Mouse (Mus musculus) erythroblast, embryonic 14.5 days (primary cell): ENCODE results near the gene 2010300C02Rik. TPM values are rescaled to one million over a fixed set of nuclear protein-coding genes. Genes with fewer than 3 reads are reported as not detected.

Experiments
- H3K27me3 ChIP-seq: 2 replicates; pipeline ENCODE4 v1.6.1; 2012; ENCODE audit warnings: inconsistent platforms; ENCODE audit not compliant: control insufficient read depth
- H3K36me3 ChIP-seq: 2 replicates; pipeline ENCODE4 v1.6.1; 2012; ENCODE audit warnings: mild to moderate bottlenecking, inconsistent platforms; ENCODE audit not compliant: control insufficient read depth
- H3K4me1 ChIP-seq: 2 replicates; pipeline ENCODE4 v1.6.1; 2012; ENCODE audit warnings: inconsistent platforms; ENCODE audit not compliant: control insufficient read depth
- H3K4me3 ChIP-seq: replicated peaks from 2 replicates; pipeline ENCODE3; 2012; ENCODE audit warnings: moderate library complexity, mild to moderate bottlenecking, inconsistent platforms
- H3K9me3 ChIP-seq: 2 replicates; pipeline ENCODE4 v1.6.1; 2012; ENCODE audit warnings: low read length, inconsistent platforms, mixed read lengths; ENCODE audit not compliant: control insufficient read depth
- GATA1 ChIP-seq: IDR thresholded peaks from 2 replicates; pipeline ENCODE4 v1.6.1; 2012; ENCODE audit warnings: low read length, inconsistent platforms, mixed read lengths
- TAL1 ChIP-seq: IDR thresholded peaks from 3 replicates; pipeline ENCODE4 v1.6.1; 2012; ENCODE audit warnings: low read length, inconsistent platforms, mixed read lengths
- polyA plus RNA-seq: library from polyadenylated mRNA; stranded (reverse); fragments of >175 nt; gene quantifications from 2 replicates; pipeline ENCODE4 v1.2.3, GENCODE M21; 2012

2010300C02Rik gene
- polyA plus RNA-seq = 0.08 TPM in 1 of 2 replicates, not detected in the other

GRCm38 (mm10) chr1:37719761-37720640 lies at the start of gene 2010300C02Rik:
Gene 2010300C02Rik (minus strand): TSS chr1:37720085.
- H3K4me3 ChIP-seq = peak within 1 kb of the TSS; percentile 34

GRCm38 (mm10) chr1:37759407-37759806 lies 39.5 kb upstream of the 2010300C02Rik start:
- Histone ChIP-seq H3K36me3 (no peaks in the 10 kb centered on the region), H3K9me3 (no peaks in the 10 kb centered on the region), H3K4me1 (no peaks in the 10 kb centered on the region), H3K4me3 (no peak overlapping the region), H3K27me3 (no peaks in the 10 kb centered on the region)
- TF ChIP-seq TAL1 (no peak), GATA1 (no peak)

More at GRCm38 (mm10) chr1:37719761-37720640, at the start of gene 2010300C02Rik:
- no peak for TF ChIP-seq TAL1
- TF ChIP-seq GATA1 = no peak
- Histone ChIP-seq H3K4me1 (no peaks in the 10 kb centered on the region), H3K27me3 (peaks cover 39% of the 10 kb centered on the region), H3K36me3 (no peaks in the 10 kb centered on the region), H3K9me3 (no peaks in the 10 kb centered on the region; the same call in 1 of the 2 replicates)

GRCm38 (mm10) chr1:37744650-37745259 lies 24.9 kb upstream of the 2010300C02Rik start:
- Histone ChIP-seq H3K36me3 (no peaks in the 10 kb centered on the region), H3K4me1 (peaks cover 2% of the 10 kb centered on the region; the same call in 1 of the 2 replicates), H3K4me3 (no peak overlapping the region), H3K27me3 (no peaks in the 10 kb centered on the region), H3K9me3 (no peaks in the 10 kb centered on the region; the same call in none of the 2 replicates)
- TF ChIP-seq GATA1 = no peak
- TF ChIP-seq TAL1 = no peak

- H3K4me1 ChIP-seq = peaks cover 2% of the 10 kb centered on the region; the same call in 1 of the 2 replicates
- H3K4me3 ChIP-seq = no peak overlapping the region
- no peaks in the 10 kb centered on the region; the same call in none of the 2 replicates for H3K9me3 ChIP-seq
- H3K27me3 ChIP-seq = no peaks in the 10 kb centered on the region
- no peak for TF ChIP-seq GATA1
- TF ChIP-seq TAL1 = no peak
- H3K36me3 ChIP-seq = no peaks in the 10 kb centered on the region
These were observed 22.9 kb upstream of the 2010300C02Rik start for GRCm38 (mm10) chr1:37742602-37743270.

DNA sequence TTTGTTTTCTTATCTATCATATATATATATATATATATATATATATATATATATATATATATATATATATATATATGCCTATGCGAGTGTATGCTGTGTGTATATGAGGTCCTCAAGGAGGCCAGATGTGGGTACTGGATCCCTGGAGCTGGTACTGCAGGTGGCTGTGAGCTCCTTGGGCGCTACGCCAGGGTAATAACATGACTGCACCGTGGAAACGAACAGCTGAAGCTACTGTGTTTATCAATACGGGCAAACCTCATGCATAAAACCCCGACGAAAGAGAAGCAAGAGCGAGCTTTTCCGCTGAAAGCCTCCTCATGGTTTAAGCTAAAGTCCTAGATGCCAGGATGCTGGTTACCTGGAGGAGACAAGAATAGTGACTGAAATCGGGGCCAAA lies 22.2 kb upstream of the 2010300C02Rik start:
- TF ChIP-seq TAL1 (no peak), GATA1 (no peak)
- peaks cover 3% of the 10 kb centered on the region for H3K4me1 ChIP-seq
- H3K9me3 ChIP-seq = no peaks in the 10 kb centered on the region; the same call in none of the 2 replicates
- no peak overlapping the region for H3K4me3 ChIP-seq
- no peaks in the 10 kb centered on the region for H3K27me3 ChIP-seq
- H3K36me3 ChIP-seq = no peaks in the 10 kb centered on the region

- H3K9me3 ChIP-seq = no peaks in the 10 kb centered on the region
- no peak for TF ChIP-seq TAL1
- no peak for TF ChIP-seq GATA1
- H3K27me3 ChIP-seq = no peaks in the 10 kb centered on the region
- H3K4me3 ChIP-seq = no peak overlapping the region
- peaks cover 5% of the 10 kb centered on the region for H3K4me1 ChIP-seq
- H3K36me3 ChIP-seq = no peaks in the 10 kb centered on the region
These were observed 20.4 kb upstream of the 2010300C02Rik start for GRCm38 (mm10) chr1:37740161-37740802.

- Histone ChIP-seq H3K4me3 (no peak overlapping the region), H3K4me1 (peaks cover 3% of the 10 kb centered on the region), H3K27me3 (no peaks in the 10 kb centered on the region), H3K9me3 (no peaks in the 10 kb centered on the region), H3K36me3 (no peaks in the 10 kb centered on the region)
- TF ChIP-seq TAL1 (no peak), GATA1 (no peak)
These were observed 19.0 kb upstream of the 2010300C02Rik start for GRCm38 (mm10) chr1:37738895-37739294.

DNA sequence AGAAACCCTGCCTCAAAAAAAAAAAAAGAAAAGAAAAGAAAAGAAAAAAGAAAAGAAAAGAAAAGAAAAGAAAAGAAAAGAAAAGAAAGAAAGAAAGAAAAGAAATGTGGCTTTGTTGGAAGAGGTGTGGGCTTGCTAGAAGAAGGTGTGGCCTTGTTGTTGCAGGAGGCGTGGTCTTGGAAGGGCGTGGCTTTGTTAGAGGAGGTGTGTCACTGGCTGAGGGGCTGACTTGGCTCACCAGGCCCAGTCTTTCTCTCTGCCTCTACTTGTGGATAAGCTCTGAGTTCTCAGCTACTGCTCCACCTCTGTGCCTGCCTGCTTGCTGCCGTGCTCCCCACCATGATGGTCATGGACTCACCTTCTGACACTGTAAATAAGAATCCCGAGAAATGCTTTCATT lies 17.2 kb upstream of the 2010300C02Rik start:
- Histone ChIP-seq H3K9me3 (no peaks in the 10 kb centered on the region), H3K27me3 (no peaks in the 10 kb centered on the region), H3K4me1 (peaks cover 3% of the 10 kb centered on the region), H3K4me3 (no peak overlapping the region), H3K36me3 (no peaks in the 10 kb centered on the region)
- no peak for TF ChIP-seq TAL1
- TF ChIP-seq GATA1 = no peak
